Mouse (Mus musculus) heart, embryonic 14.5 days (tissue): ENCODE results near the gene Tapt1. TPM values are rescaled to one million over a fixed set of nuclear protein-coding genes. Genes with fewer than 3 reads are reported as not detected.

Source experiments
- ATAC-seq: fragments of 200-750 bp; cut with Nextera tagmentation; 2 replicates; pipeline ENCODE4 v1.8.0; 2017; ENCODE audit warnings: low read depth, moderate TSS enrichment; ENCODE audit not compliant: insufficient number of reproducible peaks, insufficient read depth, low FRiP score
- H3K27ac ChIP-seq, 2 experiments: fragments of 200-500 bp in 1 of 2; fragments of 300-500 bp in 1 of 2; sonication (generic) in 1 of 2; replicated peaks in 1 of 2; 2 replicates each; pipeline ENCODE4 v1.5.1; 2012 to 2014; ENCODE audit warnings: low read depth in 2 of 2, low read length in 2 of 2, control low read depth in 1 of 2, mild to moderate bottlenecking in 1 of 2, mixed read lengths in 1 of 2; ENCODE audit not compliant: control insufficient read depth in 1 of 2, insufficient read depth in 1 of 2
- H3K27me3 ChIP-seq: fragments of 300-500 bp; sonication (generic); 2 replicates; pipeline ENCODE4 v1.6.1; 2014; ENCODE audit warnings: mild to moderate bottlenecking, low read length, control low read depth; ENCODE audit not compliant: control insufficient read depth, insufficient read depth
- H3K36me3 ChIP-seq: fragments of 300-500 bp; sonication (generic); 2 replicates; pipeline ENCODE4 v1.6.1; 2014; ENCODE audit warnings: mild to moderate bottlenecking, control low read depth, low read length, mixed read lengths; ENCODE audit not compliant: control insufficient read depth, insufficient read depth
- H3K4me1 ChIP-seq, 2 experiments: fragments of 200-500 bp in 1 of 2; fragments of 300-500 bp in 1 of 2; sonication (generic) in 1 of 2; 2 replicates each; pipeline ENCODE4 v1.6.1; 2012 to 2014; ENCODE audit warnings: low read length in 2 of 2, control low read depth in 1 of 2, mixed read lengths in 1 of 2; ENCODE audit not compliant: control insufficient read depth in 2 of 2, insufficient read depth in 2 of 2
- H3K4me2 ChIP-seq: fragments of 300-500 bp; sonication (generic); 2 replicates; pipeline ENCODE4 v1.6.1; 2014; ENCODE audit warnings: mild to moderate bottlenecking, low read length
- H3K4me3 ChIP-seq, 2 experiments: fragments of 200-500 bp in 1 of 2; fragments of 300-500 bp in 1 of 2; sonication (generic) in 1 of 2; 2 replicates each; pipeline ENCODE4 v1.5.1; 2012 to 2014; ENCODE audit warnings: low read length in 2 of 2, mild to moderate bottlenecking in 2 of 2, control low read depth in 1 of 2, low read depth in 1 of 2, moderate library complexity in 1 of 2; ENCODE audit not compliant: control insufficient read depth in 1 of 2, insufficient read depth in 1 of 2
- H3K9ac ChIP-seq: fragments of 300-500 bp; sonication (generic); 2 replicates; pipeline ENCODE4 v1.6.1; 2014; ENCODE audit warnings: mild to moderate bottlenecking, low read length
- H3K9me3 ChIP-seq: fragments of 300-500 bp; sonication (generic); 2 replicates; pipeline ENCODE4 v1.6.1; 2016; ENCODE audit warnings: low read length, control low read depth; ENCODE audit not compliant: control insufficient read depth
- WGBS: fragments of 180-500 bp; shearing (Covaris S2); extraction: QIAGEN DNeasy Blood & Tissue Kit; methylation state at CpG from one replicate; pipeline ENCODE4 v1.1.7; 2014; 5-methylcytosine and 5-hydroxymethylcytosine counted together
- polyA plus RNA-seq: library from polyadenylated mRNA; unstranded; fragments of >200 nt; fragmentation: Nextera tagmentation; extraction: Ambion mirVana; gene quantifications from 2 replicates; pipeline ENCODE4 v1.2.1, GENCODE M21; 2014

Gene Tapt1
- polyA plus RNA-seq, 1 experiment from 2014 or later, result 25.6 TPM

GRCm38 (mm10) chr5:44223341-44223881 lies 3.0 kb downstream of the Tapt1 start:
- peaks cover 4 to 26% of the 10 kb centered on the region in 2 experiments; a peak in 3 of 4 replicates for H3K4me1 ChIP-seq
- no peak overlapping the region for H3K9ac ChIP-seq
- 58% methylated on average over 16 of the region's 16 CpGs for WGBS
- H3K36me3 ChIP-seq, result no peaks in the 10 kb centered on the region
- H3K4me2 ChIP-seq, result no peak overlapping the region
- H3K9me3 ChIP-seq, result no peaks in the 10 kb centered on the region
- ATAC-seq, result no peak
- H3K27ac ChIP-seq, result no peak overlapping the region
- no peaks in the 10 kb centered on the region for H3K27me3 ChIP-seq
- H3K4me3 ChIP-seq, result no peak overlapping the region

GRCm38 (mm10) chr5:44220430-44220829 lies 6.0 kb downstream of the Tapt1 start:
- no peak for ATAC-seq
- H3K27ac ChIP-seq, result no peak overlapping the region
- H3K4me1 ChIP-seq, result peaks cover 4 to 20% of the 10 kb centered on the region in 2 experiments; a peak in 3 of 4 replicates
- H3K4me3 ChIP-seq, result no peak overlapping the region
- peaks cover 10% of the 10 kb centered on the region for H3K36me3 ChIP-seq
- WGBS, result 79% methylated on average over 7 of the region's 7 CpGs
- H3K4me2 ChIP-seq, result no peak overlapping the region
- no peak overlapping the region for H3K9ac ChIP-seq
- H3K27me3 ChIP-seq, result no peaks in the 10 kb centered on the region
- H3K9me3 ChIP-seq, result no peaks in the 10 kb centered on the region

- H3K4me1 ChIP-seq, result peaks cover 4 to 15% of the 10 kb centered on the region in 2 experiments; a peak in 3 of 4 replicates
- ATAC-seq, result no peak
- peaks cover 16% of the 10 kb centered on the region for H3K36me3 ChIP-seq
- no peak overlapping the region for H3K9ac ChIP-seq
- H3K9me3 ChIP-seq, result no peaks in the 10 kb centered on the region
- WGBS, result 80% methylated on average over 4 of the region's 4 CpGs
- no peak overlapping the region for H3K4me3 ChIP-seq
- no peak overlapping the region for H3K27ac ChIP-seq
- H3K27me3 ChIP-seq, result no peaks in the 10 kb centered on the region
- H3K4me2 ChIP-seq, result no peak overlapping the region
These were observed 6.6 kb downstream of the Tapt1 start for GRCm38 (mm10) chr5:44219871-44220270.

- Histone ChIP-seq H3K4me2 (no peak overlapping the region), H3K4me3 (no peak overlapping the region), H3K36me3 (peaks cover 17% of the 10 kb centered on the region), H3K27ac (no peak overlapping the region), H3K27me3 (no peaks in the 10 kb centered on the region), H3K9me3 (no peaks in the 10 kb centered on the region), H3K9ac (no peak overlapping the region), H3K4me1 (0 out of 4 replicates have a peak, but pooled peaks cover 0 to 4% of the 10 kb centered on the region in 2 experiments)
- 68% methylated on average over 4 of the region's 4 CpGs for WGBS
- ATAC-seq, result no peak
These were observed 7.9 kb downstream of the Tapt1 start for GRCm38 (mm10) chr5:44218483-44218882.

GRCm38 (mm10) chr5:44217685-44218041 lies 8.8 kb downstream of the Tapt1 start:
- 85% methylated on average over 5 of the region's 5 CpGs for WGBS
- no peak overlapping the region for H3K27ac ChIP-seq
- peaks cover 17% of the 10 kb centered on the region for H3K36me3 ChIP-seq
- no peak overlapping the region for H3K4me2 ChIP-seq
- no peaks in the 10 kb centered on the region for H3K27me3 ChIP-seq
- H3K9ac ChIP-seq, result no peak overlapping the region
- no peaks in the 10 kb centered on the region for H3K4me1 ChIP-seq
- no peak for ATAC-seq
- no peak overlapping the region for H3K4me3 ChIP-seq
- no peaks in the 10 kb centered on the region for H3K9me3 ChIP-seq

GRCm38 (mm10) chr5:44217041-44217684 lies 9.3 kb downstream of the Tapt1 start:
- H3K9ac ChIP-seq, result no peak overlapping the region
- no peaks in the 10 kb centered on the region for H3K9me3 ChIP-seq
- H3K27me3 ChIP-seq, result no peaks in the 10 kb centered on the region
- ATAC-seq, result no peak
- H3K4me1 ChIP-seq, result no peaks in the 10 kb centered on the region
- H3K4me2 ChIP-seq, result no peak overlapping the region
- 82% methylated on average over 8 of the region's 8 CpGs for WGBS
- peaks cover 17% of the 10 kb centered on the region for H3K36me3 ChIP-seq
- no peak overlapping the region for H3K4me3 ChIP-seq
- no peak overlapping the region for H3K27ac ChIP-seq

GRCm38 (mm10) chr5:44215118-44215517 lies 11.3 kb downstream of the Tapt1 start:
- Histone ChIP-seq H3K27me3 (no peaks in the 10 kb centered on the region), H3K4me1 (no peaks in the 10 kb centered on the region), H3K9me3 (no peaks in the 10 kb centered on the region), H3K27ac (no peak overlapping the region), H3K4me2 (no peak overlapping the region), H3K9ac (no peak overlapping the region), H3K4me3 (no peak overlapping the region), H3K36me3 (peaks cover 21% of the 10 kb centered on the region)
- no peak for ATAC-seq

- 78% methylated on average over 2 of the region's 2 CpGs for WGBS
- no peaks in the 10 kb centered on the region for H3K9me3 ChIP-seq
- H3K4me2 ChIP-seq, result no peak overlapping the region
- no peak for ATAC-seq
- H3K4me1 ChIP-seq, result no peaks in the 10 kb centered on the region
- H3K27me3 ChIP-seq, result no peaks in the 10 kb centered on the region
- H3K9ac ChIP-seq, result no peak overlapping the region
- H3K4me3 ChIP-seq, result no peak overlapping the region
- no peak overlapping the region for H3K27ac ChIP-seq
- peaks cover 21% of the 10 kb centered on the region for H3K36me3 ChIP-seq
These were observed 12.4 kb downstream of the Tapt1 start for GRCm38 (mm10) chr5:44214025-44214424.
